Comparison of ENCODE assay signal across 27 mouse cellular contexts in genomic region chr5:74778076-74778465, GRCm38 (mm10).
"Had no signal": no experiment of that assay in that cellular context is flagged by ENCODE, and none has a peak within 500 bp of the region (broad histone marks: within the 10 kb centered on the region; RNA-seq: fewer than 3 reads in every experiment).

No protein-coding gene starts in this region.

- DNase-seq: gastrocnemius, postnatal 14 days; gastrocnemius, postnatal 36 days; heart, adult 11 months; heart, adult 2 months; heart, postnatal 14 days; heart, postnatal 36 days; kidney, adult 11 months; kidney, adult 2 months; kidney, adult 9 months; kidney, postnatal 14 days; kidney, postnatal 36 days; layer of hippocampus, adult 9-11 months; layer of hippocampus, postnatal 36 days; left cerebral cortex, postnatal 4 days; liver; liver, embryonic 13.5 days had no signal

- ATAC-seq: hindbrain, postnatal 0 days; intestine, embryonic 16.5 days had no signal

- H3K27ac ChIP-seq: heart, adult 2 months; heart, embryonic 15.5 days; hindbrain, embryonic 13.5 days; hindbrain, embryonic 15.5 days; hindbrain, postnatal 0 days; kidney, embryonic 15.5 days; kidney, postnatal 0 days; limb, embryonic 12.5 days; liver, embryonic 13.5 days had no signal

- H3K9ac ChIP-seq: heart, embryonic 13.5 days; heart, embryonic 15.5 days; hindbrain, embryonic 13.5 days; hindbrain, embryonic 15.5 days; kidney, embryonic 15.5 days; limb, embryonic 12.5 days; liver, embryonic 13.5 days had no signal

- H3K36me3 ChIP-seq: heart, embryonic 13.5 days; heart, embryonic 15.5 days; hindbrain, embryonic 13.5 days; hindbrain, embryonic 15.5 days; kidney, embryonic 15.5 days; limb, embryonic 12.5 days; liver, embryonic 13.5 days had no signal

- H3K9me3 ChIP-seq: heart, embryonic 13.5 days; heart, embryonic 15.5 days; hindbrain, embryonic 13.5 days; hindbrain, embryonic 15.5 days; kidney, embryonic 15.5 days; limb, embryonic 12.5 days; liver, embryonic 13.5 days had no signal

- H3K4me3 ChIP-seq: heart, adult 2 months; heart, embryonic 13.5 days; heart, embryonic 15.5 days; hindbrain, embryonic 13.5 days; hindbrain, embryonic 15.5 days; kidney, embryonic 15.5 days; limb, embryonic 12.5 days; liver, embryonic 13.5 days had no signal

- H3K4me1 ChIP-seq: heart, embryonic 15.5 days; hindbrain, embryonic 13.5 days; hindbrain, embryonic 15.5 days; liver, embryonic 13.5 days had no signal

- H3K4me2 ChIP-seq: heart, embryonic 11.5 days; heart, embryonic 13.5 days; heart, embryonic 15.5 days; hindbrain, embryonic 13.5 days; hindbrain, embryonic 15.5 days; kidney, embryonic 15.5 days; limb, embryonic 12.5 days; liver, embryonic 11.5 days; liver, embryonic 13.5 days had no signal

- H3K27me3 ChIP-seq: heart, embryonic 15.5 days; hindbrain, embryonic 13.5 days; hindbrain, embryonic 15.5 days; kidney, embryonic 15.5 days; limb, embryonic 12.5 days; liver, embryonic 13.5 days had no signal
